Mouse (Mus musculus) neural tube, embryonic 13.5 days (tissue): ENCODE measurements at regions not wholly inside any gene's neighbourhood (a gene's known extent, or its start where the extent isn't known, plus 50 kb on each side); places are given as distances from the start of the nearest gene placed in this dataset.

Source experiments
- ATAC-seq: fragments of 200-750 bp; cut with Nextera tagmentation; 2 replicates; pipeline ENCODE4 v1.8.0; 2017; ENCODE audit warnings: low read depth, mild to moderate bottlenecking, moderate TSS enrichment, moderate library complexity
- H3K27ac ChIP-seq: fragments of 300-500 bp; sonication (generic); replicated peaks from 2 replicates; pipeline ENCODE4 v1.5.1; 2015; ENCODE audit warnings: moderate library complexity, mild to moderate bottlenecking, inconsistent platforms
- H3K27me3 ChIP-seq: fragments of 300-500 bp; sonication (generic); 2 replicates; pipeline ENCODE4 v1.6.1; 2015; ENCODE audit warnings: mild to moderate bottlenecking, inconsistent platforms
- H3K36me3 ChIP-seq: fragments of 300-500 bp; sonication (generic); 2 replicates; pipeline ENCODE4 v1.6.1; 2015; ENCODE audit warnings: mild to moderate bottlenecking, inconsistent platforms
- H3K4me1 ChIP-seq: fragments of 300-500 bp; sonication (generic); replicated peaks from 2 replicates; pipeline ENCODE4 v1.6.1; 2015; ENCODE audit warnings: inconsistent platforms
- H3K4me2 ChIP-seq: fragments of 300-500 bp; sonication (generic); 2 replicates; pipeline ENCODE4 v1.6.1; 2015; ENCODE audit warnings: inconsistent platforms, mild to moderate bottlenecking, moderate library complexity
- H3K4me3 ChIP-seq: fragments of 300-500 bp; sonication (generic); 2 replicates; pipeline ENCODE4 v1.5.1; 2015; ENCODE audit warnings: mild to moderate bottlenecking, inconsistent platforms
- H3K9ac ChIP-seq: fragments of 300-500 bp; sonication (generic); 2 replicates; pipeline ENCODE4 v1.6.1; 2015; ENCODE audit warnings: moderate library complexity, mild to moderate bottlenecking, inconsistent platforms
- H3K9me3 ChIP-seq: fragments of 300-500 bp; sonication (generic); 2 replicates; pipeline ENCODE4 v1.6.1; 2016; ENCODE audit warnings: inconsistent platforms
- WGBS: fragments of 180-500 bp; shearing (Covaris S2); methylation state at CpG from one replicate; pipeline ENCODE4 v1.1.7; 2015; 5-methylcytosine and 5-hydroxymethylcytosine counted together

DNA sequence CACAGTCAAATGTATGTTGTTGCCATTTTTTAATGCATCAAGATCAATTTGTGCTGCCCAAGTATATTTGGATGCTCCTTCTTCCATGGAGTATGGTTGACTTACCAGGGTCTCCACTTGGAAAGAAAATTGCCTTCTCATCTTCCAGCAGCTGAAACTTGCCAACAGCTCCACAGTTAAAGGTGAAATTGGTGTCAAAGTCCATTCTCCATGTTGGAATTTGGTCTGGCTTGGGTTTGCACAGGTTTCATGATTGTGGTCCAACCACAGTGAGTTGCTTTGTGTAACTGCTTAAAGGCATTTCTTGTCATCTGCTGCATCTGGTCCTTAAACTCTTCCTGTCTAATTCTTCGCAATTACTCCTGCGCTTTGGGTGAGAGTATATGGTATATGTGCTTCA, 634.3 kb downstream of the Nup35 start:
- no peaks in the 10 kb centered on the region for H3K9me3 ChIP-seq
- no peaks in the 10 kb centered on the region for H3K27me3 ChIP-seq
- no peak for ATAC-seq
- no peak overlapping the region for H3K4me2 ChIP-seq
- WGBS: 99% methylated on average over 2 of the region's 2 CpGs
- no peak overlapping the region for H3K27ac ChIP-seq
- H3K4me1 ChIP-seq: no peaks in the 10 kb centered on the region
- no peaks in the 10 kb centered on the region for H3K36me3 ChIP-seq
- H3K9ac ChIP-seq: no peak overlapping the region
- H3K4me3 ChIP-seq: no peak overlapping the region

DNA sequence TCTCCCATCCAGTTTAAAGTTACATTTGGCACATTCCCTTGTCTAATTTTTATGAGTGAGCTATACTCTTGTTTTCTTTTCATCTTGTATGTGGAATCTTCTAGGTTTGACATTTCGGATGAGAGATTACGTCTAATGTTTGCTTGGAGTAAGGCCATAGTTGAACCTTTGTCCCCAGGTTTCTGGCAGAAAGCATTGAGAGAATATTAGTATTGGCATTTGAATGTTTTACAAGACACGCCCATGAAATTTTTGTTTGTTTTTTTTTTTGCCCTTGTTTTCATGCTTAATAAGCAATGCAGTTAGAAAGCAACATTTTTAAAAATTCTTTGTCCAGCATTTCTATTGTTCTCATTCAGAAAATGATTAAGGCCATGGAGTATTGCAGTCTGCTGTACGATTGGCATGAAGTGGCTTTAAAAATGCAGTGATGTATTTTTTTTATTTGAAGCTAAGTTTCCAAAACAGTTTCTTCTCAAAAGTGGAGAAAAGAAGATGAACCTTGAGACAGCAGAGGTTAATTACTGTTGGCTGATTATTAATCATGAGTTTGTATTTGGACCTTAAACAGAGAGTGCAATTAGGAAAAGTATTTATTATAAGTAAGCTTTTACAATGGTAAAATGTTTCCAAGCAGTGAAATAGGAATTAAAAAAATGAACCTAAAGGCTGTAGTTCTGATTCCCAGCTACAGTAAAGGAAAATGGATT, 645.2 kb downstream of the Nup35 start:
- WGBS: 83% methylated on average over 4 of the region's 4 CpGs

DNA sequence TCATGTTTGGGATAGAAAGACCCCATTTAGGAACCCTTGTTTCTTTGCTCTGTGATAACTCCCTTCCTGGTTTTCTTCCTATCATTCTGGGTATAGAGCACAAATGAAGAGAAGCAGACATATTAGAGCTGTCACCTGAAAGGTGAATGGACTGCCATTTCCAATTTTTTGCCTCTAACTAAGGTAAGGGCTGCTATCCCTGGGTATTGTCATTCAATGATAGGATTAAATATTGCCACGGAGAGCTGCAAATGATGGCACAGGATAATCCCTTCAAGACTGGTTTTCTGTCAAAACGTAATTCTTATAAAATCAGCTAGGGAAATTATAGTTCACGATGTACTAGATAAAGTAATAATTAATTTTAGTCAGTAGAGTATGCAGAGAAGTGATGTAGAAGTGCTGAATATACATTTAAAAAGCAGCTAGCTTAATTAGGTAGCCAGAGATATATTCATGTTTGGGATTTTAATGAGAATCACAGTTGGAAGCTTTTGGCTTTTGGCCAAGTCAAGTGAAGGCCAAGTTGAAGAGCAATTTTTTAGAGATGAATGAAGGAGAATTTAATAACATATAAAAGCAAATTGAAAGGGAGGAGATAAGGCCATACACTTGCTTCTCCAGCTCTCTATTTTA, 652.3 kb downstream of the Nup35 start:
- WGBS: 58% methylated on average over 3 of the region's 3 CpGs
- H3K9ac ChIP-seq: no peak overlapping the region
- ATAC-seq: no peak

More for the DNA sequence above, 645.2 kb downstream of the Nup35 start:
- Histone ChIP-seq H3K27me3 (no peaks in the 10 kb centered on the region), H3K36me3 (no peaks in the 10 kb centered on the region), H3K9me3 (no peaks in the 10 kb centered on the region), H3K4me2 (no peak overlapping the region), H3K4me1 (no peaks in the 10 kb centered on the region), H3K27ac (no peak overlapping the region), H3K4me3 (no peak overlapping the region), H3K9ac (no peak overlapping the region)
- ATAC-seq: no peak

DNA sequence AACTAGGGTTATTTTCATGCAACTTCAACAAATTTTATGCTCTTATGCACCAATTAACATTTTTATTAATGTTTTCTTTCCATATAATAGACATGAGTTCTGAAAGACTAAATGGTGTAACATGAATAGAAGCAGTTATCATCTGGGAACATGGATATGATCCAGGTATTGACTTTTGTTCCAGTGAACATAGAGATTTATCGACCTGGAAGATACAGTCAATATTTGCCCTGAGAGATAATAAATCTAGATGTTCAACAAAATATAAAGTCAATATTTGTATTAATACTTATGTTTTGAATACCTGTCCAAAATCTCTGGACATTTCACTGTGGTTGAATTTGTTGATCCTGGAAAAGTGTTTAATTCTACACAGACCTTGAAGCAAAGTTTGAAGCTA, 653.9 kb downstream of the Nup35 start:
- Histone ChIP-seq H3K27ac (no peak overlapping the region), H3K4me2 (no peak overlapping the region), H3K9ac (no peak overlapping the region), H3K4me3 (no peak overlapping the region), H3K4me1 (0 out of 2 replicates have a peak, but pooled peaks cover 3% of the 10 kb centered on the region), H3K36me3 (no peaks in the 10 kb centered on the region), H3K9me3 (no peaks in the 10 kb centered on the region), H3K27me3 (no peaks in the 10 kb centered on the region)
- no peak for ATAC-seq
- 78% methylated on average over 1 of the region's 1 CpGs for WGBS

More for the DNA sequence above, 652.3 kb downstream of the Nup35 start:
- Histone ChIP-seq H3K27ac (no peak overlapping the region), H3K9me3 (no peaks in the 10 kb centered on the region), H3K36me3 (no peaks in the 10 kb centered on the region), H3K4me1 (0 out of 2 replicates have a peak, but pooled peaks cover 3% of the 10 kb centered on the region), H3K4me2 (no peak overlapping the region), H3K4me3 (no peak overlapping the region), H3K27me3 (no peaks in the 10 kb centered on the region)

DNA sequence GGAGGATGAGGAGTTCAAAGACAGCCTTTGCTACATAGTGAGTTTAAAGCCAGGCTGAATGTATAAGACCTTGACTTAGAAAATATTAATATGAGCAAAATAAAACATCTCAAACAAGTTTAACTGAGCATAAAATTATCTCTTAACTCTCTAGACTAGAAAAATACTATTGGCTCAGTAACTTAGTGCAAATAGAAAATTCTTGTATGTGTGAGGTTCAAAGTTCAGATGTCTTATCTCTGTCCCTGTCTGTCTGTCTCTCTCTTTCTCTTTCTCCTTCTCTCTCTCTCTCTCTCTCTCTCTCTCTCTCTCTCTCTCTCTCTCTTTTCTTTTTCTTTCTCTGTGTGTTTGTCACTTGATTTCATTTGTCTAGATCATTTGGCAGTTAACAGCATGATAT, 655.5 kb downstream of the Nup35 start:
- H3K27ac ChIP-seq: no peak overlapping the region
- no peak overlapping the region for H3K4me2 ChIP-seq
- H3K9ac ChIP-seq: no peak overlapping the region
- no peak overlapping the region for H3K4me3 ChIP-seq
- no peak for ATAC-seq
- no peaks in the 10 kb centered on the region for H3K9me3 ChIP-seq
- H3K27me3 ChIP-seq: no peaks in the 10 kb centered on the region
- H3K4me1 ChIP-seq: 0 out of 2 replicates have a peak, but pooled peaks cover 3% of the 10 kb centered on the region
- no peaks in the 10 kb centered on the region for H3K36me3 ChIP-seq

DNA sequence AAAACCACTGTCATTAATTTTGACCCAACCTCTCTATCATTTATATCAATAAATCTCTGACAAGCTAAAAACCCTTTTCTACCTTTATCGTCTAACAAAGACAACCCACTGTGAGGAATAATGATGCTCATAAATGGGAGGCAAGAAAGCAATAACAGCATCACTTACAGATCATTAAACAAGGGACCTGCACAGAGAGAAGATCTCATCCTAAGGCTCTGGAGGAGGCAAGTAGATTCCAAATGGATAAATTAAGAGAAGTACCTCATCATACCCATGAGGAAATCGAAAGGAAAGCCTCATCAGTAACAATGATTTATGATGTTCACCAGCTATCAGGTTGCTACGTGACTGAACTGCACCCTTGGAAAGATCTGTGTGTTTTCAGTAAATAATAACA, 670.4 kb downstream of the Nup35 start:
- Histone ChIP-seq H3K4me3 (no peak overlapping the region), H3K4me2 (no peak overlapping the region), H3K9me3 (no peaks in the 10 kb centered on the region), H3K9ac (no peak overlapping the region), H3K36me3 (no peaks in the 10 kb centered on the region), H3K4me1 (peaks cover 2% of the 10 kb centered on the region; the same call in 1 of the 2 replicates), H3K27ac (no peak overlapping the region), H3K27me3 (no peaks in the 10 kb centered on the region)
- peak; percentile 81 for ATAC-seq
- 19% methylated on average over 3 of the region's 3 CpGs for WGBS

DNA sequence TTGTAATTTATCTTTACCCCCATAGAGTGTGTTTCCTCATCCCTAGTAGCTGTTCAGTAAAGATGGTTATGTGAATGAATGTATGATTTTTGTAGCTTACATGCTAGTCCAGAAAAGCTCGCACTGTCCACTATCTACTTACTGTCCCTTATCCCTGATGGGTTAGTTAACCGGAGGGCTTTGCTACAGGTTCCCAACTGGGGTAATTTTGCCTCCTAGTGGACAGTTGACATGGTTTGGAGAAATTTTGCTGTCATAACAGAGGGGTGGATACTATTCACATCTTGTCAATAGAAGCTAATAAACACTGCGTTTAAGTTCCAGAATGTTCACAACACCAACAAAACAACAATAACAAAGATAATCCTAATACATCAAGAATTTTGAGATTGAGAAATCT, 711.6 kb downstream of the Nup35 start:
- Histone ChIP-seq H3K4me3 (no peak overlapping the region), H3K4me1 (no peaks in the 10 kb centered on the region), H3K9ac (no peak overlapping the region), H3K27me3 (no peaks in the 10 kb centered on the region), H3K27ac (no peak overlapping the region), H3K36me3 (no peaks in the 10 kb centered on the region), H3K9me3 (no peaks in the 10 kb centered on the region), H3K4me2 (no peak overlapping the region)
- WGBS: 90% methylated on average over 3 of the region's 3 CpGs
- no peak for ATAC-seq

DNA sequence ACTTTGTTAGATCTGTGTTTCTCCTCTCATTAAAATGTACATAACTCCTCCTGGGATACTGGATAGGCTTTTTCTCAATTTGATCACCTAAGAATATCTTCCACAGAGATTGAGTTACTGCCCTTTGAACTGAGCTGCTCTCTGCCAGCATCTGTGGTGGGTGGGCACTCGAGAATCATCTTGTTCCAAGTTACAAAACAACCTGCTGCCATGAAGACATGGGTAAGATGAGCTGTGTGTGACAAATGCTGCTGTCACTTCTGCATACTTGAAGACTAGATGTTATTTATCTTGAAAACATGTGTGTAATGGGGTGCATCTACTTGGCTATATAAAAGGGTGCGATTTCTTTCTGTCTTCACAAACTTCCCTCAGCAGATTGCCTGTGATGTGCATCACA, 716.0 kb upstream of the Zfp804a start:
- no peak for ATAC-seq
- WGBS: 82% methylated on average over 2 of the region's 2 CpGs

DNA sequence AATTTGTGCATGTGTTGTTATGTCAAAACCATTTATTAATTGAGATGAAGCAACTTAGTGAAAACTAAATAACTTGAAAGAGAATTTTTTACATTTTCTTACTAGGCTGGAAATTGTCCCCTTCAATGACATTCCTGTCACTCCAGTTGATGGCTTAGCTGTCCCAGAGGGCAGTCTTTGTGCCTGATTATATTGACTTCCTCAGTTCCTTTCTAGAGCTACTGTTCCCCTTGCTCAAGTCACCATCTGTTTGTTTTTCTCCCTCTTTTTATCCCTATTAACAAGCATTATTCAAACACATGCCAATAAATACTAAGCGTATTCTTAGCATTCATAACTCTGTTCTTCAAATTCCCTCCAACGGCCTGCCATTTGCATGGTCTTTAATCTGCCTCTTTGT, 712.6 kb upstream of the Zfp804a start:
- Histone ChIP-seq H3K4me2 (no peak overlapping the region), H3K4me3 (no peak overlapping the region), H3K9me3 (no peaks in the 10 kb centered on the region), H3K36me3 (no peaks in the 10 kb centered on the region), H3K27ac (no peak overlapping the region), H3K9ac (no peak overlapping the region), H3K27me3 (no peaks in the 10 kb centered on the region), H3K4me1 (no peaks in the 10 kb centered on the region)
- no peak for ATAC-seq
- WGBS: 68% methylated on average over 2 of the region's 2 CpGs

More for the DNA sequence above, 716.0 kb upstream of the Zfp804a start:
- H3K4me3 ChIP-seq: no peak overlapping the region
- no peaks in the 10 kb centered on the region for H3K36me3 ChIP-seq
- no peak overlapping the region for H3K27ac ChIP-seq
- no peak overlapping the region for H3K9ac ChIP-seq
- H3K4me1 ChIP-seq: no peaks in the 10 kb centered on the region
- H3K9me3 ChIP-seq: no peaks in the 10 kb centered on the region
- H3K4me2 ChIP-seq: no peak overlapping the region
- no peaks in the 10 kb centered on the region for H3K27me3 ChIP-seq
